1 mouse cellular context compared by ENCODE assay signal in genomic region chr11:87462461-87463242, GRCm38 (mm10).
TF ChIP-seq lines count a peak whose summit lies in the region.

No protein-coding gene starts in this region.

TF ChIP-seq in CH12.LX, 34 proteins besides CTCF, POLR2A, EP300 and RAD21 (continued from another document):
- peak; percentile 42; the same call in 1 of the 2 replicates for TF ChIP-seq ELF1 (IDR thresholded peaks at IDR 0.05; ENCODE audit: low read depth, low read length)
- TF ChIP-seq HCFC1 (IDR thresholded peaks at IDR 0.05; ENCODE audit: low read depth, low read length), result peak; percentile 71
- no peak for TF ChIP-seq JUN (IDR thresholded peaks at IDR 0.05; ENCODE audit: insufficient read depth, low read depth, low read length)
- TF ChIP-seq KAT2A (IDR thresholded peaks at IDR 0.05; ENCODE audit: insufficient replicate concordance, low read length), result no peak
- TF ChIP-seq BHLHE40 (IDR thresholded peaks at IDR 0.05; ENCODE audit: low read depth, low read length), result no peak; the same call in none of the 2 replicates
- no peak for TF ChIP-seq NRF1 (IDR thresholded peaks at IDR 0.05; ENCODE audit: low read depth, low read length)
- no peak for TF ChIP-seq USF1 (IDR thresholded peaks at IDR 0.05; ENCODE audit: low read depth, low read length)
- TF ChIP-seq CHD1 (IDR thresholded peaks at IDR 0.05; ENCODE audit: low read depth, low read length), result no peak; the same call in 1 of the 2 replicates
- peak; percentile 91 for TF ChIP-seq NELFE (IDR thresholded peaks at IDR 0.05; ENCODE audit: low read depth, low read length)
- peak; percentile 86 for TF ChIP-seq TBP (conservative IDR thresholded peaks at IDR 0.05; ENCODE audit: low read depth, low read length)
- TF ChIP-seq MAZ (IDR thresholded peaks at IDR 0.05; ENCODE audit: low read depth, low read length), result peak; percentile 16; the same call in 1 of the 2 replicates
- TF ChIP-seq MAFK (IDR thresholded peaks at IDR 0.05; ENCODE audit: insufficient replicate concordance, low read length), result no peak
- TF ChIP-seq ZMIZ1 (IDR thresholded peaks at IDR 0.05; ENCODE audit: low read depth, low read length), result peak; percentile 99
- no peak; the same call in 1 of the 2 replicates for TF ChIP-seq CHD2 (IDR thresholded peaks at IDR 0.05; ENCODE audit: low read length)
- peak; percentile 4; the same call in 1 of the 2 replicates for TF ChIP-seq MXI1 (IDR thresholded peaks at IDR 0.05; ENCODE audit: low read depth, low read length)
- peak; percentile 89 for TF ChIP-seq ETS1 (conservative IDR thresholded peaks at IDR 0.05; ENCODE audit: low read depth, low read length)
- TF ChIP-seq USF2 (conservative IDR thresholded peaks at IDR 0.05; ENCODE audit: low read depth, low read length), result no peak
- TF ChIP-seq MEF2A (IDR thresholded peaks at IDR 0.05; ENCODE audit: borderline replicate concordance, low read depth, low read length), result 0 out of 2 replicates have a peak, but pooled peaks have one; percentile 43
- peak; percentile 74; the same call in 1 of the 2 replicates for TF ChIP-seq E2F4 (IDR thresholded peaks at IDR 0.05; ENCODE audit: insufficient replicate concordance, low read depth, low read length)
